Mouse (Mus musculus): ENCODE results near the gene Clec1a. TPM values are rescaled to one million over a fixed set of nuclear protein-coding genes. Genes with fewer than 3 reads are reported as not detected.
"Not testable (repeated sequence)": the region's sequence is repeated elsewhere in the genome, so short reads cannot be mapped to it uniquely, and the experiment has no call there.

Clec1a gene
- 111 and 132 TPM in 2 replicates for polyA plus RNA-seq (2015; fragmentation: Nextera tagmentation; extraction: Ambion mirVana)

- Histone ChIP-seq H3K4me2 (replicated peaks; ENCODE audit: low read depth, low read length) (peak within 1 kb of the TSS; percentile 48), H3K4me3 (ENCODE audit: low read depth, low read length) (peak within 1 kb of the TSS; percentile 36), H3K9me3 (ENCODE audit: low read length) (no peaks in the 10 kb centered on the region), H3K27me3 (replicated peaks; ENCODE audit: insufficient read depth, low read length) (no peaks in the 10 kb centered on the region), H3K4me1 (ENCODE audit: insufficient read depth, low read depth, low read length) (no peaks in the 10 kb centered on the region), H3K9ac (replicated peaks; ENCODE audit: low read depth) (peak within 1 kb of the TSS; percentile 21; the same call in 1 of the 2 replicates), H3K27ac (ENCODE audit: low read length) (peak within 1 kb of the TSS; percentile 60), H3K36me3 (ENCODE audit: insufficient read depth, low read length) (no peaks in the 10 kb centered on the region)
- ATAC-seq (peak; percentile 76), DNase-seq (ENCODE audit: low spot score) (peak; percentile 45)
- WGBS: 40% methylated on average over 13 of the region's 13 CpGs
- TF ChIP-seq CTCF (IDR thresholded peaks at IDR 0.05): no peak
- no peak; the same call in 1 of the 2 replicates for TF ChIP-seq EP300 (IDR thresholded peaks at IDR 0.05)
Observed at GRCm38 (mm10) chr6:129451411-129452039, at the start of gene Clec1a. Clec1a (minus strand) TSS chr6:129452000.

- not testable (repeated sequence) for H3K4me1 ChIP-seq (ENCODE audit: insufficient read depth, low read depth, low read length); H3K9ac ChIP-seq (replicated peaks; ENCODE audit: low read depth); H3K27ac ChIP-seq (ENCODE audit: low read length); H3K4me3 ChIP-seq (ENCODE audit: low read depth, low read length); H3K9me3 ChIP-seq (ENCODE audit: low read length); H3K4me2 ChIP-seq (replicated peaks; ENCODE audit: low read depth, low read length); H3K27me3 ChIP-seq (replicated peaks; ENCODE audit: insufficient read depth, low read length); DNase-seq (ENCODE audit: low spot score); ATAC-seq; H3K36me3 ChIP-seq (ENCODE audit: insufficient read depth, low read length)
- 85% methylated on average over 1 of the region's 1 CpGs for WGBS
Observed at GRCm38 (mm10) chr6:129499516-129499915, 47.7 kb upstream of the Clec1a start.

- no peak overlapping the region for H3K9ac ChIP-seq (replicated peaks; ENCODE audit: low read depth)
- no peaks in the 10 kb centered on the region for H3K27me3 ChIP-seq (replicated peaks; ENCODE audit: insufficient read depth, low read length)
- no peaks in the 10 kb centered on the region for H3K9me3 ChIP-seq (ENCODE audit: low read length)
- 66% methylated on average over 3 of the region's 3 CpGs for WGBS
- H3K4me3 ChIP-seq (ENCODE audit: low read depth, low read length): no peak overlapping the region
- H3K27ac ChIP-seq (ENCODE audit: low read length): no peak overlapping the region
- ATAC-seq (no peak), DNase-seq (ENCODE audit: low spot score) (peak; percentile 37)
- H3K4me1 ChIP-seq (ENCODE audit: insufficient read depth, low read depth, low read length): no peaks in the 10 kb centered on the region
- H3K4me2 ChIP-seq (replicated peaks; ENCODE audit: low read depth, low read length): no peak overlapping the region
- H3K36me3 ChIP-seq (ENCODE audit: insufficient read depth, low read length): no peaks in the 10 kb centered on the region
- TF ChIP-seq CTCF (IDR thresholded peaks at IDR 0.05) (no peak), EP300 (IDR thresholded peaks at IDR 0.05) (no peak)
Observed at GRCm38 (mm10) chr6:129497345-129498218, 45.8 kb upstream of the Clec1a start.

GRCm38 (mm10) chr6:129494924-129495323, 43.1 kb upstream of the Clec1a start:
- ATAC-seq (no peak), DNase-seq (ENCODE audit: low spot score) (peak; percentile 19)
- H3K9me3 ChIP-seq (ENCODE audit: low read length): no peaks in the 10 kb centered on the region
- no peaks in the 10 kb centered on the region for H3K36me3 ChIP-seq (ENCODE audit: insufficient read depth, low read length)
- 70% methylated on average over 4 of the region's 4 CpGs for WGBS
- H3K27me3 ChIP-seq (replicated peaks; ENCODE audit: insufficient read depth, low read length): no peaks in the 10 kb centered on the region
- no peak overlapping the region for H3K9ac ChIP-seq (replicated peaks; ENCODE audit: low read depth)
- no peak for TF ChIP-seq EP300 (IDR thresholded peaks at IDR 0.05)
- no peak for TF ChIP-seq CTCF (IDR thresholded peaks at IDR 0.05)
- no peaks in the 10 kb centered on the region for H3K4me1 ChIP-seq (ENCODE audit: insufficient read depth, low read depth, low read length)
- H3K4me2 ChIP-seq (replicated peaks; ENCODE audit: low read depth, low read length): no peak overlapping the region
- no peak overlapping the region for H3K4me3 ChIP-seq (ENCODE audit: low read depth, low read length)
- H3K27ac ChIP-seq (ENCODE audit: low read length): no peak overlapping the region

- 53% methylated on average over 8 of the region's 8 CpGs for WGBS
- Histone ChIP-seq H3K4me2 (replicated peaks; ENCODE audit: low read depth, low read length) (no peak overlapping the region), H3K4me3 (ENCODE audit: low read depth, low read length) (no peak overlapping the region), H3K9ac (replicated peaks; ENCODE audit: low read depth) (no peak overlapping the region), H3K4me1 (ENCODE audit: insufficient read depth, low read depth, low read length) (no peaks in the 10 kb centered on the region), H3K27ac (ENCODE audit: low read length) (no peak overlapping the region), H3K9me3 (ENCODE audit: low read length) (no peaks in the 10 kb centered on the region), H3K36me3 (ENCODE audit: insufficient read depth, low read length) (no peaks in the 10 kb centered on the region), H3K27me3 (replicated peaks; ENCODE audit: insufficient read depth, low read length) (no peaks in the 10 kb centered on the region)
- TF ChIP-seq EP300 (IDR thresholded peaks at IDR 0.05): no peak
- no peak for TF ChIP-seq CTCF (IDR thresholded peaks at IDR 0.05)
- DNase-seq (ENCODE audit: low spot score) (no peak), ATAC-seq (no peak)
Observed at GRCm38 (mm10) chr6:129480089-129480958, 28.5 kb upstream of the Clec1a start.
